Mouse (Mus musculus): Measurements from ENCODE around the gene Mypn.

Gene Mypn

DNA sequence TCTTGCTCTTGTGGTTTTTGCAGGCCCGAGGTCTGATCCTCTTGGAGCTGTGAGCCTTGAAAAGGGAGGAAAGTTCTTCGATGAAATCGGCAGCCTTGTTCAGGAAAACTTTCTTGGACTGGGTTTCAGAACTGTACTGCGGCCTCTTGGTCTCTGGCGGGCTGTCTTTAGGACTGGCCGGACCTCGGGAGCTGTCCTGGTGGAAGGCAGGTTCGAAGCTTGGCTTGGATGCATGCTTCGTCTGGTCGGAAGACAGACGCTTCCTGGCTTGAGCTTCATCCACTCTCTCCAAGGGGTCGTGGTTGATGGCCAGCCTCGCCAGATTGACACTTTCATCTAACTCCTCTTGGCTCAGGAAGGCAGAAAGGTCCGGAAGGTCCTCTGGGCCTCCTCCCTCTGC lies 11.0 kb downstream of the Mypn start:
- no peak for DNase-seq

DNA sequence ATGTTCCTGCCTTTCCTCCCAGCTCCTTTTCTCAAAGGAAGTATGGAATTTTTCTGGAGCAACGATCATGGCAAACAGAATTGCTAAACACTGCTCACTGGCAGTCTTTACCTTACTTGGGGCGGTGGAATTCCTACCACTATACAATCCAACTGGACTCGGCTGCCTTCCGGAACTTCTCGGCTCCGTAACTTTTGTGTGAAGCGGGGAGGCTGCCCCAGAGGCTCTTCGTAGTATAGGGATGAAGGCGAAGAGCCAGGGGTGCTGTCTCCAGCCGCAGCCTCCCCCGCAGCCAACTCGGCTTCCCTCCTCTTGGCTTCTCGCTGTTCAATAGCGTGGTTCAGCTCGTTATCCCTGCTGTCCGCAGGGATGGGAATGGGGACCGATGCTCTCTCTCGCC lies 11.5 kb downstream of the Mypn start:
- no peak for DNase-seq

DNA sequence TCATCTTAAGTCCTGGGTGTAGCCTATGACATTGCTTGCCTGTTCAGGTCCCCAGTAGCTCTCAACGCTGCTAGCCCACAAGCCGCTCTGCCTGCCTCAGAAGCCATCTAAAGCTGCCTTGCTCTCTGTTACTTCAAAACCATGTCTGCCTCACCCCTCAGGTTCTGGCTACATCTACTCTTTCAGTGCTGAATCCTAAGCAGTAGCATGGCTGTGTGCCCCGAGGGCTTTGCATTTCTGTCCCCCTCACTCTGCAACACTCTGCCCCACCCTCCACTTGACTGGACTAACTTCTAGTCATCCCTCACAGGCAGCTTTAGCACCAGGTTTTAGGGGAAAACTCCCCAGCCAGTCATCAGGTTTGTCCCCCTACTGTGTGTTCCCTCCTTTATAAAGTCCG lies 19.3 kb downstream of the Mypn start:
- no peak for DNase-seq

DNA sequence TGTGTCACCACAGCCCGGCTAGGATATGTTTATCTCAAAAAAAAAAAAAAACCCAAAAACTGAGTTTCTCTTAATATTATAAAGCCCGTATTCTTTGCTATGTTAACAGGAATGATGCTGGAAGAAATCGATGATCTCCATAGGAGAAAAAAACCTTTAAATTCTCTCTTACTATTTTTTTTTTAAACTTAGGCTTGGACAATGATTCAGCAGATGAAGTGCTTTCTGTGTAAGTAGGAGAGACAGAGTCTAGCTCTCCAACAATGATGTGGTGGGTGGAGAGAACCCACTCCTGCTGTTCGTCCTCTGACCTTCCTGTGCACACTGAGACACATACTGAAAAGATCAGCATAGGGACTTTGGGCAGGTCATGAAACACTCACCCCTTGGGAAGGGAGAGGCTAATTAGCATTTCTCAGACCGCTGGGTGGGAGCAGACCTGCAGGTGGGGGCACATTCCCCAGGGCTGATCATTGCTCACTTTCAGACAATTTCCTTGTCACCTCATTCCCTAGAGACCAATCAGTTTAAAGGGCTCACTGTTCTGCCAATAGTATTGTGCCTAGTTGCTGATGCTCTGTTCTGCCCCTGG lies 21.5 kb downstream of the Mypn start:
- no peak for DNase-seq

DNA sequence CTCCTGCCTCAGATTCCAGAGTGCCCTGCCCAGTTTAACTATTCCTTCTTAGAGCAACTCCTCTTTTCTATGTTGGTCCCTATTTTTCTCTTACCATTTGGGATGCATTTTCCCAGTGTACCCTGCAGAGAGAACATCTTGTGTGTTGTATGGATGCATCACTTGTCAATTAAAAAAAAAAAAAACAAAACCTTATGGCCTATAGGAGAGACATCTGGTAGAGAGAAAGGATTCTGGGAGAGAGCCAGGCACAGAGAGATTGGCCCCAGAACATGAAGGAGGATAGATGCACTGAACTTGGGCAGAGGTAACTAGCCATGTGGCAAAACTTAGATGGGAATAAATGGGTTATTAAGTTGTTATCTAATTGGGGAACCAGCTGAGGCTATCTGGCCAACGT lies 22.6 kb downstream of the Mypn start:
- no peak for DNase-seq

DNA sequence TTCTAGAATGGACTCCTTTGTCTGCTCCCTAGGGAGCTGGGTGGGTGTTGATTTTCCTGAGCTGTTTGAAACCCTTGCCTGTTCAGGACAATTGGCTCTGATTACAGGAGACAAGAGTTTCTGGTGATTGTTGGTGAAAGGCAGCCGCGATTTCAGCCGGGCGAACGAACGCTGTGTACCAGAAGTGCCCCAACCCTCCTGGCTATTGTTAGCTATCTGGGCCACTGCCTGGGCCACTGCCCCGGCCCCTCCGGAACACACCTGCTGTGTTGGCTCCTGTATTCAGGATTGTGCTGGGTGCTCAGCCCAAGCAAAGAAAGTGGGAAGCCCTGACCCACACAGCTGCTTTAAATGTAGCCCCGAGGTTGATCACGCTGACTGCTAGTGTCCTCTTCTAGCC lies 24.2 kb downstream of the Mypn start:
- no peak for DNase-seq

DNA sequence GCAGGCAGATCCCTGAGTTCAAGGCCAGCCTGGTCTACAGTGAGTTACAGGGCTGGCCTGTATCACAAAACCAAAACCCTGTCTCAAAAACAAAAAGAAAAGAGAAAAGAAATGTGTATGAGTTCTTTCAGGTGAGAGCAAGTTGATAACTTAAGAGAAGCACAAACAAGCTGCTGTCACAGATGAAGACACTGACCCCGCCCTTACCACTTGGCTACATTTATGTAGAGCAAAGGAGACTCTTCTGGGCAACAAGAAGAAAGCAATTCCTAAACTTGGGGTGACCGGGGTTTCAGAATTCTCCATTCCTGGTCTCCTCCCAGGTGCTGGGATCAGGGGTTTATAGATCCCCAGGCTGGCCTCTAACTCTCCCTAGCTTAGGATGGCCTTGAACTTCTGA lies 25.4 kb downstream of the Mypn start:
- DNase-seq = no peak

DNA sequence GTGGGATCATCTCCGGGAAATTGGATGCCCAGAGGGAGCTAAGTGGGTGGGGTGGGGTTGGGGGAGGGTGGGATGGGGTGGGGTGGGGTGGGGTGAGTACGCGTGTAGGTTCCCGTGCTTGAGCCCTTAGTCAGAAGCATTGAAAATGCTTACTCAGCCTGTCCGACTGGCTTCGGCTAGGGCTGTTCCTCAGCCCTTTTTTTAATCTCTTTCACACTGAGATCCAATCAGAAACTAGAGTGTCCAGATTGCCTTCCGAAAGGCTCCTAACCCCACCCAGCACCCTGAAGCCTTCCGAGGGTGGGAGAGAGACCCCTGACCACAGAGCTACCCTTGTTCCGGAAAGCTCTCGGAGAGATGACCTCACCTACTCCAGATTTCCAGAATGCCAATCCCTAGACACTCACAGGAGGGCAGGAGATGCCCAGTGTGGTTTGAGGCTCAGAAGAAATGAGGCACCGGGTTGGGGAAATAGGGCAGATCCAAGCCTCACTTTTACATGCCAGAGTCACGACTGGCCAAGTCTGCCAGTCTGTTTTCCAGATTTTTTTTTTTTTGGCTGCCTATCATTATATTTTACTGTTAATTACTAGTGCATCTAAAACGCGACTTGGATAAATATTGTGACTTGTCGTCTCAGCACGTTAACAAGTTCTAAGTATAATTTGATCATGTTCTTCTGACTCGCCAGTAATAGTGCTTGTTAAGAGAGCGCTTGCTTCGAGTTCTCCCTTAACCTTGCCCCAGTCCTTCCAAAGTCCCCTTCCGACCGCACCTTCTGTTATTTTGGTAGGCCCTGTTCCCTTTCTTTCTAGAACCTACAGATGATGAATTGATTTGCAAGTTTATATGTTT lies 26.2 kb downstream of the Mypn start:
- no peak for DNase-seq

DNA sequence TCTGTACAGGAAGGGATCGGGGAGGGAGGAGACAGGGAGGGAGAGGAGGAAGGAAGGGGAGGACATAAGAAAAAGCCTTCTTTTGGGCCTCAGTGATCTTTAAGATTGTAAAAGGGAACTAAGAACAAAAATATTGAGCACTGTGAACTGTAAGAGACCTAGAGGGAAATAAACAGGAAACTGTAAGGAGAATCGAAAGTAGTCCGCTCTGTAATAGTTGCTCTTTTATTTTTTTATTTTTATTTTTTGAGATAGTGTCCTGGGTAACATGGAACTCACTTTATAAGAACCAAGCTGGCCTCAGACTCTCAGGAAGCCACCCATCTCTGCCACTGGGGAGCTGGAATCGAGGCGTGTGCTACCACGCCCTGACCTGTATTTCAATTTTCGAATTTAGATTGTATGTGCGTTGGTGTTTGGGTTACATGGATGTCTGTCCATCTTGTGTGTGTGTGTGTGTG lies 27.3 kb downstream of the Mypn start:
- no peak for DNase-seq

DNA sequence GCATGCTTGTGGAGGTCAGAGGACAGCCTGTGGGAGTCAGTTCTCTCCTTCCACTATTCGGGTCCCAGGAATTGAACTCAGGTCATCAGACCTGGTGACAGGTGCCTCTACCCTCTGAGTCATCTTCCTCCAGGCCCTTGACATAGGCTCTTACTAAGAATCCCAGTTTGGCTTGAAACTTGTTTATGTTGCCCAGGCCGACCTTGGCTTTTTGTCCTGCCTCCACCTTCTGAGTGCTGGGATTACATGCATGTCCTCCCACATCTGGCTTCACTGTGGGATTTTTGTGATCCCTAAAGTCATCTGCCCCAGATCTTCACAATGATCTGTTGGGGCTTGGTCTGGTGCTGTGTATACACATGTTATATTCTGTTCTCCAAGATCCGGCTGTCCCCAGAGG lies 31.7 kb downstream of the Mypn start:
- no peak for DNase-seq

DNA sequence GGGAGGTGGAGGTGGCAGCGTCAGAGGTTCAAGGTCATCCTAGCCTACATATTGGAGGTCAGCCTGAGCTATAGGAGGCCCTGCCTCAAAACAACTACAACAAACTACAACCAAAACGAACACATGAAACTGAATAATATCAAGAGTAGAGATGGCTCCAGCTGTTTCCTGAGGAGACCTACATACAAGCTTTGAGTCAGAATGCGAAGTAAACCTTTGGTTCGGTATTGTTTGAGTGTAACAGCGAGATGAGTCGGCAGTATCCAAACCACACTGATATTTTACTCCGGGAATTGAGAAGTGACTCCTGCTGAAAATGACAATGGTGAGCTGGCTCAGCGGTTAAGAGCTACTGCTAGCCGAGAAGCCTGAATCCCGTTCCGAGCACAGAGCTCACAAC lies 34.2 kb downstream of the Mypn start:
- no peak for DNase-seq

DNA sequence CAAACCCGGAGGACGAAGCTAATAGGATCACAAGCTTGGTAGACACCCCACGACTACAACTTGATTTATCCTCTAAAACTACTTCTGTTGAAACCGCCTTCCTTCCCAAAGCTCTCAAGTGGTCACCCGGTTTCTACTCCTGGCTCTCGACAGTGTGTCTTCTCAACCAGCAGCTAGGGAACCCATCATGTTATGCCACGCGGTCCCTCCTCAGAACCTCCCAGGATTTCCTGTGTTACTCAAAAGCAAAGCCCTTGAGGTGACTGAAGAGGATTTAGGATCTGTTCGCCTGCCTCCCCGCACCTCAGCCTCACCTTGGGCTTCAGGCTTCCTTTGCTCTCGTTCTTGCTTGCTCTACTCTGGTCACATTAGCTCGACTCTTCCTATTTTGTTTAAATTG lies 35.6 kb downstream of the Mypn start:
- no peak for DNase-seq

DNA sequence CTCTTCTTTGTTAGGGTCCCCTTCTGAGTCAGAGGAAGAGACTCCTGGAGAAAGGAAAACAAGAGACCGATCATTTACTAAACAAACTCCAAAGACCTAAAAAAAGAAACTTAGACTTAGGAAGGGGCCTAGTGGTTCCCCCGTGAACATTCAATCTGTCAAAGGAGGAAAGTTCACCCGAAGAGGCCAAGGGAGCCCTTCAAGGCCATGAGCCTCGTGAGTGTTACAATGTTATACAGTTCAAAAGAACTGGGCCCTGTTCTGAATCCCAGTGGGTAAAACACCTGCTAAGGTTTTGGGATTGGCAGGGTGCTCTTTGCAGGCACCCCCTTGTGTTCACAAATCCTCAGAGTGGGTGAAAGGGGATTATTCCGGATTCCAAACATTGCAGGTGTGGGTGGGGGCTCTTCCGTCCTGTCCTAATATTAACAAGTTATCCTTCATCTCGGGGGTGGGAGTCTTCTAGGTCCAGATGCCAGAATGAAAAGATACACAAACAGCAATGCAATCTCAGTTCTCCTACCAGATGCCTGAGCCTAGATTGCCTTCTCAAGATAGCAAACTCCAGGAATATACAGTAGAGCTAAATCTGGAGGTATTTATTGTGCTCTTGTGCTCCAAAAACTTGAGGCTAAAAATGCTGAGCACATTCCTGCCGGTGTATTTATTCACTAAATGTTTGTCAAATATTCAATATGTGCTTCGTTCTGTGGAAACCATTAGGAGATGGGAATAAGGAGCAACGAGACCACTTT lies 36.3 kb downstream of the Mypn start:
- DNase-seq = no peak

DNA sequence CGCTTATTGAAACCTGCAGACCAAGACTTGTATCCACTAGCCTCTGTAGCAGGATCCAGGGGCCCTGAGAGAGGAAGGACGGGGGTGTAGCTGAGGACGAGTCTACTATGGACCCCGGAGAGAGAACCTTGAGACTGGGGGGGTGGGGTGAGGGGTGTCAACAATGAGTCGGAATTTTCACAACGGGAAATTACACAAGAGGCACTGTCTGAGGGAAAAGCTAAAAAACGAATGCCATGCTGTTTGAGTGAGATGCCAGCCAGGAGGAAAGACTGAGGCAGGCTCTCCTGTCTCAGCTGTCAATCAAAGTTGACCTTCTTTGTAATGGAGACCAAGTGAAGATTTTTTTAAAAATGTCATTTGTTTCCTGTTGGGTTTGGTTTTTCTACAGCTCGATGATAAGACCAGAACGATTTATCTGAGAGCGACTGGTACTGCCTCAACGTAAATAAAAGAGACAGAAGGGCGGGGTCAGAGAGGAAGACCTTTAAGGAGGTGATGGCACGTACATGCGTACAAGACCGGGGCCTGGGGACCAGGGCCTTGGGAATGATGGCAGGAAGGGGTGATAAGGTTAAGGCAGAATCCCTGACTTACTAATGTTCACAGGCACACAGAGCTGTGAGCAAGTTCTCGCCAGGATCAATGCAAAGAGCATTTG lies 37.9 kb downstream of the Mypn start:
- DNase-seq = no peak

DNA sequence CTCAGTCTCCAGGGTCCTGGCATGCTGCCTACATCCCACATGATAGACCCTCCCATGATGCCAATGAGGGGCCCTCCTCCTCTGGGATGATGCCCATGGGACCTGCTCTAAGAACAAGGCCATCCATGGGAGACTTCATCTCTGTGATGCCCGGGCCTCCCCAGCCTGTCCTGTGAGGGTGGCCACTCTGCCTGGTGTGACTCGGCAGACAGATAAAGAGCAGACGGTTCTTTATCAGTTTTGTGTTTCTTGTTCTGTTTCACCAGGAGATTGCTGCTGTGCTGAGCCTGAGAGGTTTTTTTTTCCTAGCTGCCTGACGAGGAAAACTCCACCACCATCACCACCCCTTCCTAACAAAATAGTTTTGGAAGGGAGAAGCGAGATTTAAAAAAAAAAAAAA lies 42.5 kb downstream of the Mypn start:
- DNase-seq = no peak

DNA sequence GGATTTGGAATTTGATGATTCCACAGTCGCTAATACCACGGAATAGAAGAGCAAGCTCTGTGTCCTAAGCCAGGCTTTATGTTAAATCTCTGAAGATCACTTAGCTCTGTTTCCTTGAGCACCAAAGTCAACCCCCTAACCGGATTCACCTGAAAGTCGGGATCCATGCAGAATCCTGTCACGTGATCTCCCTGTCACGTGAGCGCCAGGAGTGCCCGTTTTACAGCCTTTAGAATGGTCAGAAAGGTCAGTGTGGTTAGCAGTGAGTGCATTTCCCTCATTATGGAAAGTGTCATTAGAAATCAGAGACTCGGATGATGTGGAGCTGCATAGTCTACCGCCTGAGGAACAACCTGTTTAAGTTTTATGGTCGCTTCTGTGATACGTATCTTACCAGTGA lies 43.1 kb downstream of the Mypn start:
- no peak for DNase-seq

DNA sequence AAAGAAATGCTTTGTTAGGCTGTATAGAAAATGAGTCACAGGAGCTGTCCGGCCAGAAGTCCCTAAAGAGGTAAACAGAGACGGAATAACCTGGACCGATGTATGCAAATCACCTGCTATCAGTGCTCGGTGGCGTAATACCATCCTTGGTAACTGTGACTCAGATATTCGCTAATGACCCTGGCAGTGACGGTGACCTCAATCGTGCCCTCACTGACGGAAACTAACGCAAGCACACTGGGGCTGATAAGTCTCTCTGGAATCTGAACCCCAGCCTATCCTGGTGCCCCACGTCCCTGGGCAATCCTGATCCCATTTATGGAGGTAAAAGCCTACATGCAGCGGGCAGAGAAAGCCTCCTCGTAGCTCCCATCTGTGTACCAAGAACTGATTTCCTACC lies 45.6 kb downstream of the Mypn start:
- DNase-seq = no peak

DNA sequence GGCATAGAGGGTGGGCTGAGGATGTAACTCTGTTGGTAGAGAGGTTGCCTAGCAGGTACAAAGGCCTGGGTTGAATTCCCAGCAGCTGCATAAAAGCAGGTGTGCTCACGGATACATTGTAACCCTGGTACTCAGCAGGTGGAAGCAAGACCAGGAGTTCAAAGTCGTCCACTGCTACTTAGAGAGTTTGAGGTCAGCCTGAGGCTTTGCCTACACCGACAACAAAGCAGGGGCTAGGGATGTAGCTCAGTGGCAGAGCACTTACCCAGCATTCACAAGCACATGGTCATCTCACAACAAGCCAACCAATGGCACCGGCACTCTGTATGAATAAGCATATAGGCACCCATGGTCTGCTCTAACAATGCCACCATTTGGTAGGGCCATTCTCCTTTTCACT lies 46.3 kb downstream of the Mypn start:
- no peak for DNase-seq

DNA sequence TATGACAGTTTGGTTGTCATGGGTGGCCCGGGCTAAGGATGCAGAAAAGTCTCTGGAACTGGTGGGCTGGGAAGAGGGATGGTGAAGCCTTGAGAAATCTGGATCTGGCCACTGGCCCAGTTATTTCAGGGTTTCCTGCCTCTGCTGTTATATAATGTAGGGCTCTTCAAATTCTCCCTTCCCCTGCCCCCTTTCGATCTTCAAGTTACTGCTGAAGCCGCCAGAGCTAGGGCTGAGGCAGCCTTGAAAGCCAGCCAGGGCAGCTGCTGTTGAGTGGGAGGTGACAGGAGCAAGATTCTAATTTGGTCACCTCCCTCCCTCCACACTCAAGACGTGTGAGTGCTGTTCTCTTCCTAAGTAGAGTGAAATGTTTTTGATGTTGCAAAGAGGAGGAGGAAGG lies 46.8 kb downstream of the Mypn start:
- peak; percentile 88 for DNase-seq

DNA sequence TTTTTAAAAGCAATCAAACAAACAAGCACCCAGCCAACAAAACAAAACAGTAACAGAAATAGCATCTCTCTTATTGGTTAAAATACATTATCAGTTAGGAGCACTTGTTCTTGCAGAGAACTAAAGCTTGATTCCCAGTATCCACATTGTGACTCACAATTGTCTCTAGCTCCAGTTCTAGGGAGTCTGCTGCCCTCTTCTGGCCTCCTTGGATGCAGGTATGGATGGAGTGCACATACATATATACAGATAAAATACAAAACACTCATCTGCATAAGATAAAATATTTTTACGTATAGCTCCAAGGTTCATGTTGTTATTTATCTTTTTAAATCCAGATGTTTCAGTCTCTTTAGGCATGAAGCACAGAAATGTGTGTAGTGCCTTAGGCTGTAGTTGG lies 47.4 kb downstream of the Mypn start:
- DNase-seq = no peak

DNA sequence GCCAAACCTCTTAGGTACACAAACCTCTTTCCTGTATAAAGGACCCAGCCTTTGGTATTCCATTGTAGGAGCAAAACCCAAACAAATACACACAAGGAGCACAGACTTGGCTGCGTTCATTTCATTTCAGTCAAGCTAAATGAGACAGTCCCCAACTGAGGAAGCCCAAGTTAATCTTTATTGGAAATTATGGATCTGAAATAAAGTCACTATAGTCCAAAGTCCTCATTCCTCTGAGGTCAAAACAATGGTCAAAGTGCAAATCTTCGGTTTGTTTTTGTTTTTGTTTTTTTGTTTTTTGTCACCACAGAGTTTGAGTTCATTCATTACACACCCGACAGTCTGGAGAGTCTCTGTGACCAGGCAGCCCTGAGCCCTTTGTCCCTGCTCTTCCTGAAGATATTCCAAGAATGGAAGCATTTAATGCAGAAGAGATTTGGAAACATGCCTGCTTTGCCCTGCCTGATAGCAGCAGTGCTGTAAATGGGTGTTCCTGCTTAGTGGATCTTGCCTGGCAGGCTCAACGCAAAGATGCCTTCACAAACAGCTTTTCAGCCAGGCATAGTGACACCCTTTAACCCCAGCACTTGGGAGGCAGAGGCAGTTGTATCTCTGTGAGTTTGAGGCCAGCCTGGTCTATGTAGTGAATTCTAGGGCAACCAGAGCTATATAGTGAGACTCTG lies 47.9 kb downstream of the Mypn start:
- no peak for DNase-seq

DNA sequence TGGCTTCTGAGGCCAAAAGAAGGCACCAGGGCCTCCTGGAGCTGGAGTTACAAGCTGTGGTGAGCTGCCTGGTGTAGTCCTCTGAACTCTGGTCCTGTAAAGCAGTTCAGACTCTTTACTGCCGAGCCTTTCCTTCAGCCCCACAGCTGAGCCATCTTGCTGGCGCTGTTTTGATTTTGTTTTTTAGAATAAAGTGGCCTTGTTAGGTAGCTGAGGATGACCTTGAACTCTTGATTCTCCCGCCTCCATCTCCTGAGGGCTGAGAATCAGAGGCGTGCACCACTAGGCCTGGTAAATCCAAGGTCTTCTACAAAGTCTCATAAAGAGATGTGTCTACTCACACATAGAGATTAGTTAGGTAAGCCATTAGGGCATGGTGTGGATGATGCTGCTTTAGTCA lies 49.0 kb downstream of the Mypn start:
- no peak for DNase-seq

DNA sequence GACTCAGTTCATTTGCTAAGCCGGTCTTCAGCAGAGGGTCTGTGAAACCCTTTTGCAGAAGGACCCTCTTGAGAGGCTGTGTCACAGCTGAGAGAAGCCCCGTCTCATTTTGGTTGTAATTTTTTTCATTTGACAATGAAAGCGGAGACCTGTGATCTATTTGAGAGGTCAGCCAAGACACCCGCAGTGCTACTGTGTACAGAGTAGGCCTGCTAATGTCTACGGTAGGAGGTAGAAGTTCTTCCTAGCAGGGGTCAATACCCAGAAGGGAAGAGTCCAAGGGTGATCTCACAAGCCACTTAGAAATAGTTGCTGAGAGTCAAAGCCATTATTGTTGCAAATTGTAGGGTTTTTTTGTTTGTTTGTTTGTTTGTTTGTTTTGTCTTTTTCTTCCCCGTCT lies 49.5 kb downstream of the Mypn start:
- DNase-seq = no peak

Data from right cerebral cortex, postnatal 25 days (tissue).